Mouse (Mus musculus) stomach, postnatal 0 days (tissue): ENCODE measurements at regions not wholly inside any gene's neighbourhood (a gene's known extent, or its start where the extent isn't known, plus 50 kb on each side); places are given as distances from the start of the nearest gene placed in this dataset.

Experiments
- ATAC-seq: fragments of 200-750 bp; cut with Nextera tagmentation; 2 replicates; pipeline ENCODE4 v1.8.0; 2017; ENCODE audit not compliant: low FRiP score, low TSS enrichment
- DNase-seq: peaks from one replicate; pipeline ENCODE4 v3.0.0-alpha.2; 2016; ENCODE audit warnings: low spot score
- H3K27ac ChIP-seq: fragments of 300-500 bp; sonication (generic); replicated peaks from 2 replicates; pipeline ENCODE4 v1.5.1; 2014; ENCODE audit warnings: mild to moderate bottlenecking, control low read depth
- H3K27me3 ChIP-seq: fragments of 300-500 bp; sonication (generic); 2 replicates; pipeline ENCODE4 v1.6.1; 2014; ENCODE audit warnings: low read length; ENCODE audit not compliant: control insufficient read depth, insufficient read depth
- H3K36me3 ChIP-seq: fragments of 300-500 bp; sonication (generic); 2 replicates; pipeline ENCODE4 v1.6.1; 2014; ENCODE audit warnings: low read length, mixed read lengths; ENCODE audit not compliant: control insufficient read depth, insufficient read depth
- H3K4me1 ChIP-seq: fragments of 300-500 bp; sonication (generic); replicated peaks from 2 replicates; pipeline ENCODE4 v1.6.1; 2014; ENCODE audit warnings: antibody characterized with exemption; ENCODE audit not compliant: control insufficient read depth, insufficient read depth
- H3K4me2 ChIP-seq: fragments of 300-500 bp; sonication (generic); replicated peaks from 2 replicates; pipeline ENCODE4 v1.6.1; 2014; ENCODE audit warnings: low read depth, mild to moderate bottlenecking, control low read depth, moderate library complexity
- H3K4me3 ChIP-seq: fragments of 300-500 bp; sonication (generic); 2 replicates; pipeline ENCODE4 v1.5.1; 2014; ENCODE audit warnings: low read depth, low read length, control low read depth
- H3K9ac ChIP-seq: fragments of 300-500 bp; sonication (generic); 2 replicates; pipeline ENCODE4 v1.6.1; 2014; ENCODE audit warnings: mild to moderate bottlenecking, low read length, control low read depth, mixed read lengths
- H3K9me3 ChIP-seq: fragments of 300-500 bp; sonication (generic); 2 replicates; pipeline ENCODE4 v1.6.1; 2016; ENCODE audit warnings: low read length; ENCODE audit not compliant: control insufficient read depth
- CTCF ChIP-seq: IDR thresholded peaks from 2 replicates; pipeline ENCODE4 v1.5.1; 2016; ENCODE audit warnings: antibody characterized with exemption, low read depth, mild to moderate bottlenecking, moderate library complexity
- EP300 ChIP-seq: optimal IDR thresholded peaks from 2 replicates; pipeline ENCODE3; 2016; ENCODE audit warnings: antibody characterized with exemption
- WGBS: fragments of 180-500 bp; shearing (Covaris S2); extraction: QIAGEN DNeasy Blood & Tissue Kit; methylation state at CpG from one replicate; pipeline ENCODE4 v1.1.7; 2014; 5-methylcytosine and 5-hydroxymethylcytosine counted together

- Histone ChIP-seq H3K27me3 (no peaks in the 10 kb centered on the region), H3K9ac (no peak overlapping the region), H3K36me3 (no peaks in the 10 kb centered on the region), H3K4me2 (no peak overlapping the region), H3K9me3 (no peaks in the 10 kb centered on the region), H3K27ac (no peak overlapping the region), H3K4me1 (no peaks in the 10 kb centered on the region), H3K4me3 (no peak overlapping the region)
- WGBS, result 45% methylated on average over 2 of the region's 2 CpGs
- no peak for TF ChIP-seq CTCF
- TF ChIP-seq EP300, result no peak
- no peak for ATAC-seq
- DNase-seq, result no peak
Measured at GRCm38 (mm10) chr11:66674581-66674980, 148.8 kb upstream of the Shisa6 start.

GRCm38 (mm10) chr11:66680057-66680621 is 154.4 kb upstream of the Shisa6 start:
- H3K27ac ChIP-seq, result no peak overlapping the region
- H3K36me3 ChIP-seq, result no peaks in the 10 kb centered on the region
- TF ChIP-seq CTCF (no peak), EP300 (no peak)
- no peak for ATAC-seq
- H3K4me1 ChIP-seq, result no peaks in the 10 kb centered on the region
- 76% methylated on average over 4 of the region's 4 CpGs for WGBS
- no peak overlapping the region for H3K4me2 ChIP-seq
- no peaks in the 10 kb centered on the region for H3K27me3 ChIP-seq
- no peak overlapping the region for H3K9ac ChIP-seq
- no peak for DNase-seq
- no peak overlapping the region for H3K4me3 ChIP-seq
- no peaks in the 10 kb centered on the region for H3K9me3 ChIP-seq

- Histone ChIP-seq H3K4me2 (no peak overlapping the region), H3K27me3 (no peaks in the 10 kb centered on the region), H3K9me3 (no peaks in the 10 kb centered on the region), H3K27ac (no peak overlapping the region), H3K4me3 (no peak overlapping the region), H3K4me1 (no peaks in the 10 kb centered on the region), H3K36me3 (no peaks in the 10 kb centered on the region), H3K9ac (no peak overlapping the region)
- 79% methylated on average over 4 of the region's 4 CpGs for WGBS
- ATAC-seq (no peak), DNase-seq (no peak)
- TF ChIP-seq CTCF (no peak), EP300 (no peak)
Measured at GRCm38 (mm10) chr11:66681892-66682291, 156.1 kb upstream of the Shisa6 start.

- Histone ChIP-seq H3K27ac (no peak overlapping the region), H3K4me3 (no peak overlapping the region), H3K9me3 (no peaks in the 10 kb centered on the region), H3K27me3 (no peaks in the 10 kb centered on the region), H3K4me1 (no peaks in the 10 kb centered on the region), H3K36me3 (no peaks in the 10 kb centered on the region), H3K4me2 (no peak overlapping the region), H3K9ac (no peak overlapping the region)
- no peak for TF ChIP-seq EP300
- TF ChIP-seq CTCF, result no peak
- WGBS, result 61% methylated on average over 4 of the region's 4 CpGs
- no peak for DNase-seq
- ATAC-seq, result no peak
Measured at GRCm38 (mm10) chr11:66684181-66684580, 158.4 kb upstream of the Shisa6 start.

- Histone ChIP-seq H3K4me3 (no peak overlapping the region), H3K36me3 (no peaks in the 10 kb centered on the region), H3K27ac (no peak overlapping the region), H3K27me3 (no peaks in the 10 kb centered on the region), H3K4me2 (no peak overlapping the region), H3K9ac (no peak overlapping the region), H3K9me3 (no peaks in the 10 kb centered on the region), H3K4me1 (no peaks in the 10 kb centered on the region)
- 72% methylated on average over 5 of the region's 5 CpGs for WGBS
- TF ChIP-seq CTCF (no peak), EP300 (no peak)
- DNase-seq, result no peak
- ATAC-seq, result no peak
Measured at GRCm38 (mm10) chr11:66694651-66695266, 169.0 kb upstream of the Shisa6 start.

- TF ChIP-seq CTCF, result no peak
- TF ChIP-seq EP300, result no peak
- ATAC-seq (no peak), DNase-seq (no peak)
- Histone ChIP-seq H3K4me1 (no peaks in the 10 kb centered on the region), H3K27me3 (no peaks in the 10 kb centered on the region), H3K9ac (no peak overlapping the region), H3K9me3 (no peaks in the 10 kb centered on the region), H3K27ac (no peak overlapping the region), H3K36me3 (no peaks in the 10 kb centered on the region), H3K4me3 (no peak overlapping the region), H3K4me2 (no peak overlapping the region)
- WGBS, result 76% methylated on average over 1 of the region's 1 CpGs
Measured at GRCm38 (mm10) chr11:66696791-66697190, 171.0 kb upstream of the Shisa6 start.
